Mouse (Mus musculus) bone marrow macrophage, adult 2 months (primary cell): ENCODE measurements at regions not wholly inside any gene's neighbourhood (a gene's known extent, or its start where the extent isn't known, plus 50 kb on each side); places are given as distances from the start of the nearest gene placed in this dataset.
A peak's percentile ranks its signal among the peaks of the same experiment; 100 is the strongest.

ENCODE experiments used
- H3K27ac ChIP-seq: 2 replicates; pipeline ENCODE4 v1.5.1; 2012; ENCODE audit warnings: low read depth, low read length; ENCODE audit not compliant: insufficient read depth
- H3K4me1 ChIP-seq: 2 replicates; pipeline ENCODE4 v1.6.1; 2012; ENCODE audit warnings: low read length; ENCODE audit not compliant: control insufficient read depth, insufficient read depth
- H3K4me3 ChIP-seq: 2 replicates; pipeline ENCODE4 v1.5.1; 2012; ENCODE audit warnings: mild to moderate bottlenecking, low read length, moderate library complexity; ENCODE audit not compliant: insufficient read depth
- CTCF ChIP-seq: IDR thresholded peaks from 2 replicates; pipeline ENCODE4 v1.5.1; 2012; ENCODE audit warnings: low read depth, mild to moderate bottlenecking, low read length, moderate library complexity
- POLR2A ChIP-seq: IDR thresholded peaks from 2 replicates; pipeline ENCODE4 v1.6.1; 2012; ENCODE audit warnings: mild to moderate bottlenecking, low read depth, low read length, borderline replicate concordance

- no peak overlapping the region for H3K27ac ChIP-seq
- no peaks in the 10 kb centered on the region for H3K4me1 ChIP-seq
- H3K4me3 ChIP-seq, result no peak overlapping the region
- TF ChIP-seq CTCF, result no peak
- no peak for TF ChIP-seq POLR2A
Observed at GRCm38 (mm10) chr17:14522011-14522410, 172.0 kb downstream of the Thbs2 start.

GRCm38 (mm10) chr17:14520565-14520964 lies 173.5 kb downstream of the Thbs2 start:
- TF ChIP-seq POLR2A, result no peak
- peak; percentile 35; the same call in 1 of the 2 replicates for TF ChIP-seq CTCF
- no peak overlapping the region for H3K4me3 ChIP-seq

GRCm38 (mm10) chr17:14519367-14519766 lies 174.7 kb downstream of the Thbs2 start:
- Histone ChIP-seq H3K4me1 (no peaks in the 10 kb centered on the region), H3K4me3 (no peak overlapping the region)

More at GRCm38 (mm10) chr17:14520565-14520964, 173.5 kb downstream of the Thbs2 start:
- Histone ChIP-seq H3K4me1 (no peaks in the 10 kb centered on the region), H3K27ac (no peak overlapping the region)

GRCm38 (mm10) chr17:14518216-14518615 lies 175.8 kb downstream of the Thbs2 start:
- TF ChIP-seq POLR2A (no peak), CTCF (no peak)
- no peak overlapping the region for H3K4me3 ChIP-seq
- no peaks in the 10 kb centered on the region for H3K4me1 ChIP-seq
- H3K27ac ChIP-seq, result no peak overlapping the region

More at GRCm38 (mm10) chr17:14519367-14519766, 174.7 kb downstream of the Thbs2 start:
- TF ChIP-seq CTCF, result no peak
- no peak for TF ChIP-seq POLR2A
- no peak overlapping the region for H3K27ac ChIP-seq

- no peak overlapping the region for H3K4me3 ChIP-seq
- no peak for TF ChIP-seq POLR2A
- no peak overlapping the region for H3K27ac ChIP-seq
- no peaks in the 10 kb centered on the region for H3K4me1 ChIP-seq
Observed at GRCm38 (mm10) chr17:14517368-14517767, 176.7 kb downstream of the Thbs2 start.

GRCm38 (mm10) chr17:14516097-14516496 lies 177.9 kb downstream of the Thbs2 start:
- TF ChIP-seq POLR2A, result no peak
- TF ChIP-seq CTCF, result no peak; the same call in 1 of the 2 replicates
- no peaks in the 10 kb centered on the region for H3K4me1 ChIP-seq
- no peak overlapping the region for H3K4me3 ChIP-seq
- no peak overlapping the region for H3K27ac ChIP-seq

- no peaks in the 10 kb centered on the region for H3K4me1 ChIP-seq
- TF ChIP-seq POLR2A (no peak), CTCF (no peak)
- no peak overlapping the region for H3K4me3 ChIP-seq
- H3K27ac ChIP-seq, result no peak overlapping the region
Observed at GRCm38 (mm10) chr17:14513454-14513853, 180.6 kb downstream of the Thbs2 start.

- Histone ChIP-seq H3K27ac (no peak overlapping the region), H3K4me3 (no peak overlapping the region), H3K4me1 (no peaks in the 10 kb centered on the region)
- TF ChIP-seq POLR2A (no peak), CTCF (no peak)
Observed at GRCm38 (mm10) chr17:14510486-14510885, 183.5 kb downstream of the Thbs2 start.

GRCm38 (mm10) chr17:14507111-14507510 lies 186.9 kb downstream of the Thbs2 start:
- no peaks in the 10 kb centered on the region for H3K4me1 ChIP-seq
- no peak overlapping the region for H3K4me3 ChIP-seq
- H3K27ac ChIP-seq, result no peak overlapping the region
- TF ChIP-seq CTCF (no peak), POLR2A (no peak)

GRCm38 (mm10) chr17:14506123-14506522 lies 187.9 kb downstream of the Thbs2 start:
- no peaks in the 10 kb centered on the region for H3K4me1 ChIP-seq
- TF ChIP-seq POLR2A (no peak), CTCF (no peak)
- no peak overlapping the region for H3K4me3 ChIP-seq
- no peak overlapping the region for H3K27ac ChIP-seq

GRCm38 (mm10) chr17:14505415-14505814 lies 188.6 kb downstream of the Thbs2 start:
- TF ChIP-seq POLR2A (no peak), CTCF (no peak)
- Histone ChIP-seq H3K4me3 (no peak overlapping the region), H3K4me1 (no peaks in the 10 kb centered on the region), H3K27ac (no peak overlapping the region)
